Comparison of ENCODE assay signal across 24 mouse cellular contexts in genomic region chr14:40985635-40986034, GRCm38 (mm10).
"Had no signal": no experiment of that assay in that cellular context is flagged by ENCODE, and none has a peak within 500 bp of the region (broad histone marks: within the 10 kb centered on the region; RNA-seq: fewer than 3 reads in every experiment).

No protein-coding gene starts in this region.

- ATAC-seq: hindbrain, postnatal 0 days; intestine, embryonic 16.5 days; liver, embryonic 12.5 days had no signal

- H3K4me1 ChIP-seq: heart, embryonic 10.5 days; heart, embryonic 13.5 days; heart, embryonic 15.5 days; hindbrain, embryonic 13.5 days; hindbrain, embryonic 15.5 days; kidney, embryonic 15.5 days; limb, embryonic 15.5 days had no signal

- H3K9me3 ChIP-seq: heart, embryonic 10.5 days; heart, embryonic 13.5 days; heart, embryonic 15.5 days; hindbrain, embryonic 13.5 days; hindbrain, embryonic 15.5 days; kidney, embryonic 15.5 days; limb, embryonic 13.5 days; limb, embryonic 15.5 days; liver, embryonic 12.5 days had no signal

- H3K4me2 ChIP-seq: heart, embryonic 13.5 days; heart, embryonic 15.5 days; hindbrain, embryonic 13.5 days; hindbrain, embryonic 15.5 days; kidney, embryonic 15.5 days; limb, embryonic 13.5 days; limb, embryonic 15.5 days; liver, embryonic 12.5 days had no signal

- H3K9ac ChIP-seq: heart, embryonic 13.5 days; heart, embryonic 15.5 days; hindbrain, embryonic 13.5 days; hindbrain, embryonic 15.5 days; kidney, embryonic 15.5 days; limb, embryonic 13.5 days; limb, embryonic 15.5 days; liver, embryonic 12.5 days had no signal

- H3K36me3 ChIP-seq: heart, embryonic 10.5 days; heart, embryonic 13.5 days; heart, embryonic 15.5 days; hindbrain, embryonic 13.5 days; hindbrain, embryonic 15.5 days; kidney, embryonic 15.5 days; limb, embryonic 13.5 days; limb, embryonic 15.5 days; liver, embryonic 12.5 days had no signal

- DNase-seq: gastrocnemius, postnatal 14 days; gastrocnemius, postnatal 36 days; heart, adult 18-20 months; heart, postnatal 14 days; heart, postnatal 36 days; kidney, adult 11 months; kidney, adult 9 months; kidney, postnatal 14 days; kidney, postnatal 36 days; layer of hippocampus, adult 9-11 months; layer of hippocampus, postnatal 36 days; left cerebral cortex, postnatal 4 days had no signal

- H3K27me3 ChIP-seq: heart, embryonic 13.5 days; heart, embryonic 15.5 days; hindbrain, embryonic 13.5 days; hindbrain, embryonic 15.5 days; kidney, embryonic 15.5 days; limb, embryonic 13.5 days; limb, embryonic 15.5 days; liver, embryonic 12.5 days had no signal

- H3K27ac ChIP-seq: heart, embryonic 10.5 days; heart, embryonic 13.5 days; heart, embryonic 15.5 days; hindbrain, embryonic 13.5 days; hindbrain, embryonic 15.5 days; hindbrain, postnatal 0 days; kidney, embryonic 15.5 days; kidney, postnatal 0 days; limb, embryonic 13.5 days; limb, embryonic 15.5 days; liver, embryonic 12.5 days had no signal

- H3K4me3 ChIP-seq: heart, embryonic 10.5 days; heart, embryonic 13.5 days; heart, embryonic 15.5 days; hindbrain, embryonic 13.5 days; hindbrain, embryonic 15.5 days; kidney, embryonic 15.5 days; limb, embryonic 13.5 days; limb, embryonic 15.5 days; liver, embryonic 12.5 days had no signal
